Mouse (Mus musculus): Measurements from ENCODE around the gene Olfr545. TPM values are rescaled to one million over a fixed set of nuclear protein-coding genes. Genes with fewer than 3 reads are reported as not detected.

Gene Olfr545
- total RNA-seq (2015): not detected in 2 replicates
- total RNA-seq (2017): not detected in 2 replicates

DNA sequence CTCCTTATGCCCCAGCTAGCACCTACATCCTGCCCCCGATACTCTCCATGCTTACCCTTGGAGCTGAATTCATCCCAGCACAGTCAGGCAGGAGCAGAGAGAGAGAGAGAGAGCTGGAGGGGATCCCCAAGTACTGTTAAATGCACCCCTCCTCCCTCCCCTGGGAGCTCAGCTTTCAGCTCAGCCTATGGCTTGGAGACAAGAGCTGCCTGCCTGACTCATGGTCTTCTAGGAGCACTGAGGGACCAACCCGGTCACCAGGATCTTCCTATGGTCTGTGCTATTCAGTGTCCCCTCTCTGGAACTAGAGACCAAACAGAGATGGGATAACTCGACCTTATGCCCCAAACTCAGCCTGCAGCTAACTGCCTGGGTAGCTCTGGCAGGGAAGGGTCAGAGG lies at the start of gene Olfr545:
Olfr545 (minus strand) TSS at position 101 of the 400 bp plus-strand sequence.
- ATAC-seq (replicated peaks; ENCODE audit: poor library complexity): no peak

GRCm38 (mm10) chr7:102541251-102541650 lies 41.9 kb upstream of the Olfr545 start:
- peak; percentile 88 for ATAC-seq (replicated peaks; ENCODE audit: poor library complexity)

DNA sequence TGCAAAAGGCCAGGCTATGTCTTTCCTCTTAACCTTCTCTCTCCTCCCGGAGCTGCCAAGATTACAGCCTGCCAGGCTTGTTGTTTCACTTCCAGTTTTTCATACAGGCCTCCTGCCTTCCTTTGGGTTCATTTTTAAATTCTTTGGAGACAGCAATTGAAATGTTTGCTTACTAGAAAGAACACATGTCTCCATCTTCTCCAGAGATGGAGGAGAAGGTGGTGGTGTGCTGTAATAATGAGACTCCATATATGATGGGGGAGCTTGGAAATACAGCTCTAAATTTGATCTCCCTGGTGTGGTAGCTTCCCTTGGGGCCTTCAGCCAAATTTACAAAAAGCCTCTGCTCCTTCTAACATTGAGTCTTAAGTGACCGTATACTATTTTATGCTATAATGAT lies 41.2 kb upstream of the Olfr545 start, which contains the start of gene Olfr548-ps1:
Olfr548-ps1 (plus strand) TSS at position 301 of the 400 bp plus-strand sequence.
- no peak for ATAC-seq (replicated peaks; ENCODE audit: poor library complexity)

DNA sequence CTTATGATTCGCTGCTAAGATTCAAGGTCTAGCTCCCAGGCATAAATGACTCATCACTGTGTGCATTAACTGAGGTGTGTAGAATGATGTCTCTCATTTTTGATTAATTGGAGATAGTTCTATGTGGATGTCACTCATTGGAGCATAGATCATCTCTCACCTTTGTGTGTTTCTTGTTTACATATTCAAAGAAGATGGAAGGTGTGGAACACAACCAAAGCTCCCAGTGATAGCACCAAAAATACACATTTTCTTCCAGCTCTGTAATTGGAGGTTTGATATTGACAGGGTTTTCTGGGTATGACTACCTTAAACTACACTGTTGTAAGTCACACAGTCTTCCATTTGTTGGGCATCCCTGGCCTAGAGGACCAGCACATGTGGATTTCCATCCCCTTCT lies 35.1 kb upstream of the Olfr545 start, which contains the start of gene Olfr547:
Olfr547 (plus strand) TSS at position 301 of the 400 bp plus-strand sequence.
- no peak for ATAC-seq (replicated peaks; ENCODE audit: poor library complexity)

DNA sequence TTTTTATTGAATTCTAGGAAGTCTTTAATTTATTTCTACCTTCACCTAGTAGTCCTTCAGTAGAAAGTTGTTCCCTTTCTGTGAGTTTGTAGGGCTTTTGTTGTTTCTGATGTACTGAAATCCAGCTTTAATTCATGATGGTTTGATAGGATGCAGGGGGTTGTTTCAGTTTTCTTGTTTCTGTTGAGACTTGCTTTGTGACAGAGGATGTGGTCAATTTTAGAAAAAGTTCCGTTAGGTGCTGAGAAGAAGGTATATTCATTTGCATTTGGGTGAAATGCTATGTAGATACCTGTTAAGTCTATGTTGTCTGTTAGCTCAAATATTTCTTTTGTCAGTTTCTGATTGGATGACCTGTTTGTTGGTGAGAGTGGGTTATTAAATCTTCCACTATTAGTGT lies 29.7 kb upstream of the Olfr545 start:
- ATAC-seq (replicated peaks; ENCODE audit: poor library complexity): no peak

DNA sequence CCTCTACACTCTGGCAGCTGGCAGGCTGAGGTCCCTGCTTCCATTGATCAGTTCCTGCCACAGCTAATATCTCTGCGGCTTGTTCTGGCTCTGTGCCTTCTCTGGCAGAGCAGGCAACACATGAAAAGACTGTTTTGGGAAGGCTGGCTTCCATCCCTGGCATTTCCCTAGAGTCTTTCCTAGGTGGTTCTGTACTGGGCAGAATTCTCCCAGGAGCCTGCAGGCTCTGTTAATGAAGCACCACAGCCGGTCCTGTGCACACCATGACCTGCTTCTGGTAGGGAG lies 17.6 kb upstream of the Olfr545 start:
- ATAC-seq (replicated peaks; ENCODE audit: poor library complexity): no peak

DNA sequence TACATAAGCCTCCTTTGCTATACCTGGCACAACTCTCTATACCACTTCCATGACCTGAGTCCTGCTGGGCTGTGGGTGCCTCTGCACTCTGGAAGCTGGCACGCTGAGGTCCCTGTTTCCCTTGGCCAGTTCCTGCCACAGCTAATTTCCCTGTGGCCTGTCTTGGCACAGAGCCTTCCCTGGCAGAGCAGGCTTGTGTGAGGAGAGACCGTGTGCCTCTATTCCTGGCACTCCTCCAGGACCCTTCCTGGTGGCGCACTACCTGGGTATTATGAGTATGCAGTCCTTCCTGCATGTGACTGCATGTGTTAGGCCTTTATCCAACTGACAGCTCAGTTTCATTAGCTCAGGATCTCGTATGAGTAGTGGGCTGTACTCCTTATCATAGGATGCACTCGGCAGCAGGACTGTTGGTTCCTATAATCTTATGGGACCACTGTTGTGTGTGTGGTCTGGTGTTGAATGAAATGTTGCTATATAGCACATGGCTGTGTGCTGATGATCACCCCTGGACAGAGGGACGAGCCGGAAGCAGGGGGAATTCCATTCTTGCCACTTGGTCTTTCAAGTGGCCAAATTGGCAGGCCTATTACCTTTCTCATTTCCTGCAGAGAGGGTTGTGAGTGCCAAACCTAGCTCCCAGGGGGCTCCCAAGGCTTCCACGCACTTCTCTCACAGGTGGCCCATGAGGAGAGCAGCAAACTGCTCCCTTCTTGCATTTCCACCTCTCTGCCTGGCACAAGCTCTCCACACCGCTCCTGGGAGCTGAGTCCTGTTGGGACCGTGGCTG lies 17.1 kb upstream of the Olfr545 start:
- peak; percentile 42 for ATAC-seq (replicated peaks; ENCODE audit: poor library complexity)

- ATAC-seq (replicated peaks; ENCODE audit: poor library complexity): peak; percentile 49
Measured at GRCm38 (mm10) chr7:102514144-102514543, 14.8 kb upstream of the Olfr545 start.

GRCm38 (mm10) chr7:102512814-102513435 lies 13.6 kb upstream of the Olfr545 start:
- ATAC-seq (replicated peaks; ENCODE audit: poor library complexity): peak; percentile 74

DNA sequence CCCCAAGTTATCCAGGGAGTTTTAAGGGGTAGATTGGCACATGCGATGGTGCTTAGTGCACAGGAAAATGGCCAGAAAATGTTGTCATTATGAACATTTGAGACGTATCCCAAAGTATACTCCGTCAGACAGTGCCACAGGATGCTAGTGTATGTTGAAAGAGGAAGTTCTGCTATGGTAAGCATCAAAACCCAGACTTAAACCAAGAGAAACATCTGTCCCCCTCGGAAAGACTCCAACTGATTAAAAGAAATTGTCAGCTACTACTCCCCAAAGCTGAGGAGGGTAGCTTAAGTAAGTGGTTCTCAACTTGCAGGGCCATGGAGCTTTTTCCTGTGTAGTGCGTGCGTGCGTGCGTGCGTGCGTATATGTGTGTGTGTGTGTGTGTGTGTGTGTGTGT lies 12.6 kb upstream of the Olfr545 start:
- ATAC-seq (replicated peaks; ENCODE audit: poor library complexity): peak; percentile 19

GRCm38 (mm10) chr7:102509726-102510125 lies 10.4 kb upstream of the Olfr545 start:
- no peak for ATAC-seq (replicated peaks; ENCODE audit: poor library complexity)

DNA sequence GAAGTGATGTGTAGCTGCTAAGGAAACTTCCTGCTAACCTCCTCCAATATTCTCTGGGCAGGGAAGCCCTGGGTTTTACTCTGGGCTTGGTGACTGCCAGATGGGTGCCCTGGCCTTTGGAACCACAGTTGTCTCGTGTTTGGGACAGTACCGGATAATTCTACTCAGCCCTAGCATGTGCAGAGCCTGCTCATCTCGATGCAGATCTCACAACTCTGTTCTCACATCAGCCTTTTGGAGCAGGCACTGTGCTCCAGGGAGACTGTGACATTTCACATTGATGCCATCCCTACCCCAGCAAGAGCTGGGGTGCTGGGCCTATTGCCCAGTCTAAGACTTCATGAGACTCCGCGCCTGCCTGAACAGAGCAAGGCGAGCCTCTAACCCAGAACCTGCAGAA lies 9.3 kb upstream of the Olfr545 start:
- ATAC-seq (replicated peaks; ENCODE audit: poor library complexity): no peak

- ATAC-seq (replicated peaks; ENCODE audit: poor library complexity): no peak
Measured at GRCm38 (mm10) chr7:102508066-102508465, 8.7 kb upstream of the Olfr545 start.

DNA sequence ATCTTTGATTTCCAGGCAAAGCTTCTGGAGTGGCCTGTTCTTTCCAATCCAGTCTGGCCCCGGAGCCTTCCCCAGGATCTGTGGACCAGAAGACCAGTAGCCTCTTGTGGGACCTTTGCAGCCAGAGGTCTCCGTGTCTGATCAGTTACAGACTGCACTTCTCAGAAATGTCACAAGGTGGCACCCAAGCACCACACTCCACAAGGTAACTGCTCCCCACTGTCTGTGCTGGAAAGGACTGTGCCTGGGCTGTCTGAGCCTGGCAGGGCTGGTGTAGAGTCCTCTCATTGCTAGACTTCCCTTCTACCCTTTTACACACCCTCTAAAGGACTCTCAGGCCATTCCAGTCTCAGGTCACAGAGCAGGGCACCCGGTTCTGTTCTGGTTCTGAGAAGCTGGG lies 7.5 kb upstream of the Olfr545 start:
- ATAC-seq (replicated peaks; ENCODE audit: poor library complexity): peak; percentile 99

DNA sequence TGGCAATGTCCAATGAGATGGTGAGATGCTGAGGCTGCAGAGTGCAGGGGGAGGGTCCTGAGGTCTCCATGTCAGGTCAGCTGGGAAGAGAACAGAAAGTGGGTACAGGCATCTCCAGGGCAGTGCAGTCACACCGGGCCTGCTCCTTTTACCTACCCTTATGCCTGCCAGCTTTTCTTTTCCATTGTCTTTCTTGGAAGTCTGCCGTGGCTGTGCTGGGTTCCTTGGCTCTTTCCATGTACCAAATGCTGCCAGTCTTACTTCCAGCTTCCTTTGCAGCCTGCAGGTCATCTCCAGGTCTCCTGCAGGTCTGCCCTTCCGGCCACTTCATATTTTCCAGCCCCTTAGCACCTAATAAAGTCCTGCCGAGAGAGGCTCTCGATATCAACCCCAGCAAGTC lies 2.6 kb upstream of the Olfr545 start:
- ATAC-seq (replicated peaks; ENCODE audit: poor library complexity): no peak

DNA sequence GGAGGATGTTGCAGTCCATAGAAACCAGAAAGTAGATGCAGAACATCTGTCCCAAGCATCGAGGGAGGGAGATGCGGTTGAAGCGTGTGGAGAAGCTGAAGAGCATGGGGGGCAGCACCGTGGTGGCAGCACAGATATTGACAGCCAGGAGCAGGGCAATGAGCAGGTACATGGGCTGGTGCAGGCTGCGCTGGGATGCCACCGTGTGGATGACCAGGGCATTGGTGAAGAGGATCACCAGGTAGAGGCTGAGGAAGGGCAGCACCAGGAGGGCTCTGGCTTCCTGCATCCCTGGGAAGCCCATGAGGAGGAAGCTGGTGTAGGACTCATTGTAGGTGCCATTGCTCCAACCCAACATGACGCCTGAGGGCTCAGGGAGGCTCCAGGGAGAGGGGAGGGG lies 5.0 kb downstream of the Olfr545 start:
- peak; percentile 81 for ATAC-seq (replicated peaks; ENCODE audit: poor library complexity)

DNA sequence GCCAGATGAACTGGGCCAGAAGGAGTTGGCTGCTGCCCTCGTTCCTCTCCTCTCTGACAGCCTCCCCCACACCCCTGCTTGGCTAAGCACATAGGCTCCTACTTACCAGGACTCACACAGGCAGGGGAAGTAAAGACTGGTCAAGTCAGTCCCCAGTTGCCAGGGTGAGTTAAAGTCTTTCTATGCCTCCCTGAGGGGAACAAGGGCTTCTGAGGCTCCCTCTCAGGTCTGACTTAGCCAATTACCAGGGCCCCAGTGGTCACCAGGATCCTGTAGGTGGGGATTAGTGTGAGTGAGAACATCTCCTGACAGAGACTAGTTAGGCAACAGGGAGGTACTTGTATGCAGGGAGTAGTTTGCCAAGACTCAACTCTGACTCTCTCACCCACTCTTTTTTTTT lies 11.2 kb downstream of the Olfr545 start, which contains the start of gene Olfr544:
Olfr544 (minus strand) TSS at position 153 of the 400 bp plus-strand sequence.
- ATAC-seq (replicated peaks; ENCODE audit: poor library complexity): no peak

DNA sequence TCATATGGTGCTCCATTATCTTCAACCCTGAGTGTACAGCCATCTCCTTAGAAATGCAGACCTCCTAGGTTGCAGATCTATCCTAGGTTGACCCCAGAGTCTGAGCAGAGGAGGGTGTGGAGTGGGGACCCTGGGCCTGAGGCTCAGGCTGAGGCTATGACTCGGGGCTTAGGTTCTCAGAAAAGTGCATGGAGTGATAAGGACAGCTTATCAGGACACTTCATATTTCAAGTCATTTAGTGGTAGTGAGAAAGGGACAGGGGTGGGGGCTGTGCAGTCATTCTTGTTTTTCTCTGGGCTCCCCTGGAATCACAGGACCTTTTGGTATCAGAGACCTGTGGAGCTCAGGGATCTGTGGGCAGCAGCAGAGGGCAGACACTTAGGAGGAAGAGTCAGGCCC lies 13.3 kb downstream of the Olfr545 start:
- ATAC-seq (replicated peaks; ENCODE audit: poor library complexity): peak; percentile 56

DNA sequence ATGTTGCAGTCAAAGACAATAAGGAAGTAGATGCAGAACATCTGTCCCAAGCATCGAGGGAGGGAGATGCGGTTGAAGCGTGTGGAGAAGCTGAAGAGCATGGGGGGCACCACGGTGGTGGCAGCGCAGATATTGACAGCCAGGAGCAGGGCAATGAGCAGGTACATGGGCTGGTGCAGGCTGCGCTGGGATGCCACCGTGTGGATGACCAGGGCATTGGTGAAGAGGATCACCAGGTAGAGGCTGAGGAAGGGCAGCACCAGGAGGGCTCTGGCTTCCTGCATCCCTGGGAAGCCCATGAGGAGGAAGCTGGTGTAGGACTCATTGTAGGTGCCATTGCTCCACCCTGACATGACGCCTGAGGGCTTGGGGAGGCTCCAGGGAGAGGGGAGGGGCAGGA lies 14.6 kb downstream of the Olfr545 start:
- ATAC-seq (replicated peaks; ENCODE audit: poor library complexity): peak; percentile 65

GRCm38 (mm10) chr7:102483665-102484064 lies 15.7 kb downstream of the Olfr545 start:
- no peak for ATAC-seq (replicated peaks; ENCODE audit: poor library complexity)

GRCm38 (mm10) chr7:102481579-102481978 lies 17.8 kb downstream of the Olfr545 start, which contains the start of gene Olfr543:
TSS of gene Olfr543 (minus strand) at chr7:102481679.
- ATAC-seq (replicated peaks; ENCODE audit: poor library complexity): no peak

DNA sequence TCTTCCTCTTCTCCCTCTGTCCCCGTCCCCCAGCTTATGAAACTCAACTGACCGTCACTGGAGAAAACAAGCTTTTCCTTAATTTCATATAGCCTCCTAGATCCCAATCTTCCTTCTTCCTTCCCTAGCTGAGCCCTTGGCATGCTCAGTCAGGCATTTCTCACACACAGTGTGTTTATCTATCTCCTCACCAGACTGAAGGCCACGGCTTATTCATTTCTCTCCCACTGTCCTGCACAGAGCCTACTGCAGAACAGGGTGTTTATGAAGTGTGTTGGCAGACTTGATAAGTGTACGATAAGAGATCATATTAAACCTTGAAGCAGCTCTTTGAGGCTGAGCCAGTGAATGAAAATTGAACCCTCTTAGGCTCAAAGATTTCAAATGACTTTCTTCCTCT lies 18.6 kb downstream of the Olfr545 start:
- ATAC-seq (replicated peaks; ENCODE audit: poor library complexity): no peak
